Mouse (Mus musculus) lung, postnatal 0 days (tissue): Measurements from ENCODE around the gene Cpsf4. TPM values are rescaled to one million over a fixed set of nuclear protein-coding genes. Genes with fewer than 3 reads are reported as not detected.
"Not testable (repeated sequence)": the region's sequence is repeated elsewhere in the genome, so short reads cannot be mapped to it uniquely, and the experiment has no call there.

Experiments used
- ATAC-seq: fragments of 200-750 bp; cut with Nextera tagmentation; 2 replicates; pipeline ENCODE4 v1.8.0; 2017; ENCODE audit warnings: moderate library complexity
- DNase-seq: peaks from one replicate; pipeline ENCODE4 v3.0.0-alpha.2; 2016; ENCODE audit warnings: low spot score
- H3K27ac ChIP-seq: fragments of 300-500 bp; sonication (generic); 2 replicates; pipeline ENCODE4 v1.5.1; 2014; ENCODE audit warnings: antibody characterized with exemption, mild to moderate bottlenecking, low read length, mixed read lengths
- H3K27me3 ChIP-seq: fragments of 300-500 bp; sonication (generic); replicated peaks from 2 replicates; pipeline ENCODE4 v1.6.1; 2014; ENCODE audit warnings: low read length, mixed read lengths; ENCODE audit not compliant: insufficient read depth
- H3K36me3 ChIP-seq: fragments of 300-500 bp; sonication (generic); 2 replicates; pipeline ENCODE4 v1.6.1; 2014; ENCODE audit warnings: low read length, mixed read lengths; ENCODE audit not compliant: insufficient read depth
- H3K4me1 ChIP-seq: fragments of 300-500 bp; sonication (generic); 2 replicates; pipeline ENCODE4 v1.6.1; 2014; ENCODE audit warnings: antibody characterized with exemption, low read depth, low read length, mixed read lengths; ENCODE audit not compliant: insufficient read depth
- H3K4me2 ChIP-seq: fragments of 300-500 bp; sonication (generic); replicated peaks from 2 replicates; pipeline ENCODE4 v1.6.1; 2014; ENCODE audit warnings: low read depth, mild to moderate bottlenecking, low read length, moderate library complexity, mixed read lengths
- H3K4me3 ChIP-seq: fragments of 300-500 bp; sonication (generic); 2 replicates; pipeline ENCODE4 v1.5.1; 2014; ENCODE audit warnings: low read depth, low read length
- H3K9ac ChIP-seq: fragments of 300-500 bp; sonication (generic); replicated peaks from 2 replicates; pipeline ENCODE4 v1.6.1; 2014; ENCODE audit warnings: low read depth, mild to moderate bottlenecking
- H3K9me3 ChIP-seq: fragments of 300-500 bp; sonication (generic); 2 replicates; pipeline ENCODE4 v1.6.1; 2016; ENCODE audit warnings: low read length, mixed read lengths
- CTCF ChIP-seq: IDR thresholded peaks from 2 replicates; pipeline ENCODE4 v1.5.1; 2016; ENCODE audit warnings: antibody characterized with exemption, mild to moderate bottlenecking
- EP300 ChIP-seq: IDR thresholded peaks from 2 replicates; pipeline ENCODE4 v1.6.1; 2016; ENCODE audit warnings: antibody characterized with exemption, mild to moderate bottlenecking, control low read depth
- WGBS: fragments of 180-500 bp; shearing (Covaris S2); extraction: QIAGEN DNeasy Blood & Tissue Kit; methylation state at CpG from one replicate; pipeline ENCODE4 v1.1.7; 2014; 5-methylcytosine and 5-hydroxymethylcytosine counted together
- polyA plus RNA-seq: library from polyadenylated mRNA; unstranded; fragments of >200 nt; fragmentation: Nextera tagmentation; extraction: Ambion mirVana; gene quantifications from 2 replicates; pipeline ENCODE4 v1.2.1, GENCODE M21; 2015

Cpsf4 gene
- polyA plus RNA-seq, 1 experiment from 2014 or later = 25.9 TPM

GRCm38 (mm10) chr5:145222840-145223239 lies 55.8 kb downstream of the Cpsf4 start:
- Histone ChIP-seq H3K27me3 (no peaks in the 10 kb centered on the region), H3K36me3 (peaks cover 24% of the 10 kb centered on the region; the same call in 1 of the 2 replicates), H3K27ac (no peak overlapping the region), H3K9ac (no peak overlapping the region), H3K4me3 (no peak overlapping the region), H3K4me2 (no peak overlapping the region), H3K4me1 (no peaks in the 10 kb centered on the region), H3K9me3 (no peaks in the 10 kb centered on the region)
- TF ChIP-seq EP300 (no peak), CTCF (no peak)
- 91% methylated on average over 5 of the region's 5 CpGs for WGBS
- ATAC-seq (no peak), DNase-seq (no peak)

GRCm38 (mm10) chr5:145223395-145223794 lies 56.4 kb downstream of the Cpsf4 start:
- H3K36me3 ChIP-seq = peaks cover 21% of the 10 kb centered on the region; the same call in 1 of the 2 replicates
- ATAC-seq (no peak), DNase-seq (no peak)
- no peak overlapping the region for H3K27ac ChIP-seq
- no peak for TF ChIP-seq EP300
- no peak for TF ChIP-seq CTCF
- no peak overlapping the region for H3K9ac ChIP-seq
- no peaks in the 10 kb centered on the region for H3K9me3 ChIP-seq
- H3K27me3 ChIP-seq = no peaks in the 10 kb centered on the region
- WGBS = 75% methylated on average over 12 of the region's 12 CpGs
- H3K4me1 ChIP-seq = no peaks in the 10 kb centered on the region
- H3K4me3 ChIP-seq = no peak overlapping the region
- no peak overlapping the region for H3K4me2 ChIP-seq

- Histone ChIP-seq H3K36me3 (peaks cover 4% of the 10 kb centered on the region; the same call in 1 of the 2 replicates), H3K4me1 (no peaks in the 10 kb centered on the region), H3K27ac (no peak overlapping the region), H3K9ac (no peak overlapping the region), H3K4me2 (no peak overlapping the region), H3K9me3 (no peaks in the 10 kb centered on the region), H3K4me3 (no peak overlapping the region), H3K27me3 (no peaks in the 10 kb centered on the region)
- ATAC-seq (no peak), DNase-seq (no peak)
- WGBS = 54% methylated on average over 2 of the region's 2 CpGs
- no peak for TF ChIP-seq CTCF
- TF ChIP-seq EP300 = no peak
These were observed 59.4 kb downstream of the Cpsf4 start for GRCm38 (mm10) chr5:145226453-145226852.

- H3K9me3 ChIP-seq, H3K4me1 ChIP-seq, H3K27ac ChIP-seq, ATAC-seq, H3K4me3 ChIP-seq, H3K9ac ChIP-seq, H3K4me2 ChIP-seq, DNase-seq, H3K27me3 ChIP-seq, H3K36me3 ChIP-seq: not testable (repeated sequence)
- 75% methylated on average over 6 of the region's 6 CpGs for WGBS
These were observed 62.3 kb downstream of the Cpsf4 start for GRCm38 (mm10) chr5:145229283-145229682.

GRCm38 (mm10) chr5:145230641-145231040 lies 63.6 kb downstream of the Cpsf4 start:
- WGBS = 86% methylated on average over 4 of the region's 4 CpGs
- no peaks in the 10 kb centered on the region for H3K27me3 ChIP-seq
- peak overlapping the region; percentile 98; the same call in 1 of the 2 replicates for H3K9ac ChIP-seq
- H3K27ac ChIP-seq = peak overlapping the region; percentile 98
- H3K4me3 ChIP-seq = no peak overlapping the region
- no peaks in the 10 kb centered on the region for H3K4me1 ChIP-seq
- ATAC-seq = no peak
- H3K9me3 ChIP-seq = no peaks in the 10 kb centered on the region
- H3K36me3 ChIP-seq = peaks cover 7% of the 10 kb centered on the region; the same call in 1 of the 2 replicates
- TF ChIP-seq CTCF (no peak), EP300 (no peak)
- DNase-seq = no peak
- no peak overlapping the region; the same call in 1 of the 2 replicates for H3K4me2 ChIP-seq

GRCm38 (mm10) chr5:145231367-145231871 lies 64.4 kb downstream of the Cpsf4 start, which contains the start of gene Zfp655:
Gene Zfp655, plus strand, starts transcription at chr5:145231715.
- peak within 1 kb of the TSS; percentile 98 for H3K9ac ChIP-seq
- H3K36me3 ChIP-seq = peaks cover 10% of the 10 kb centered on the region; the same call in 1 of the 2 replicates
- no peaks in the 10 kb centered on the region for H3K4me1 ChIP-seq
- WGBS = under 1% methylated on average over 38 of the region's 42 CpGs
- ATAC-seq = peak; percentile 98
- H3K27ac ChIP-seq = peak within 1 kb of the TSS; percentile 98
- no peaks in the 10 kb centered on the region for H3K9me3 ChIP-seq
- H3K4me3 ChIP-seq = peak within 1 kb of the TSS; percentile 95
- H3K4me2 ChIP-seq = peak within 1 kb of the TSS; percentile 69
- H3K27me3 ChIP-seq = no peaks in the 10 kb centered on the region
- TF ChIP-seq CTCF (0 out of 2 replicates have a peak, but pooled peaks have one; percentile 1), EP300 (no peak)
- DNase-seq = peak; percentile 98

Other genes starting within 250 kb of the Cpsf4 start
- gene Smurf1, start 201.4 kb upstream of the Cpsf4 start, polyA plus RNA-seq = 12.5 and 13.2 TPM in 2 replicates
- not detected in 2 replicates for gene Gm4871, start 134.5 kb upstream of the Cpsf4 start, polyA plus RNA-seq
- gene 1700018F24Rik, start 124.2 kb upstream of the Cpsf4 start, polyA plus RNA-seq = 0.56 and 0.73 TPM in 2 replicates
- gene Arpc1a, start 83.4 kb upstream of the Cpsf4 start, polyA plus RNA-seq = 127 and 129 TPM in 2 replicates
- gene Kpna7, start 83.2 kb upstream of the Cpsf4 start, polyA plus RNA-seq = not detected in 2 replicates
- 451 and 467 TPM in 2 replicates for gene Arpc1b, start 53.0 kb upstream of the Cpsf4 start, polyA plus RNA-seq
- gene Pdap1, start 27.0 kb upstream of the Cpsf4 start, polyA plus RNA-seq = 47.9 and 51.1 TPM in 2 replicates
- gene Bud31, start 26.9 kb upstream of the Cpsf4 start, polyA plus RNA-seq = 152 TPM in 2 replicates
- 12.0 and 13.0 TPM in 2 replicates for gene Ptcd1, start 105 bp upstream of the Cpsf4 start, polyA plus RNA-seq
- 374 and 396 TPM in 2 replicates for gene Atp5j2, start 24.8 kb downstream of the Cpsf4 start, polyA plus RNA-seq
- gene Zkscan14, start 34.7 kb downstream of the Cpsf4 start, polyA plus RNA-seq = 13.0 and 13.9 TPM in 2 replicates
- 7.5 and 8.1 TPM in 2 replicates for gene Zkscan5, start 37.3 kb downstream of the Cpsf4 start, polyA plus RNA-seq
- gene Zfp655, start 64.5 kb downstream of the Cpsf4 start, polyA plus RNA-seq = 27.6 and 32.1 TPM in 2 replicates
- gene Zscan25, start 113.3 kb downstream of the Cpsf4 start, polyA plus RNA-seq = 0.51 and 0.54 TPM in 2 replicates
- not detected in 2 replicates for gene Cyp3a57, start 178.1 kb downstream of the Cpsf4 start, polyA plus RNA-seq